Mouse (Mus musculus): ENCODE results near the gene Gys2. TPM values are rescaled to one million over a fixed set of nuclear protein-coding genes. Genes with fewer than 3 reads are reported as not detected.

Gys2 gene
- polyA plus RNA-seq, 1 experiment from 2014 or later: not detected

GRCm38 (mm10) chr6:142378576-142379330 is 94.2 kb downstream of the Gys2 start:
- no peak overlapping the region for H3K27ac ChIP-seq (replicated peaks; ENCODE audit: low read depth, low read length)
- H3K27me3 ChIP-seq (ENCODE audit: control insufficient read depth, insufficient read depth, low read length): no peaks in the 10 kb centered on the region
- no peak for DNase-seq (ENCODE audit: low spot score)
- no peaks in the 10 kb centered on the region for H3K9me3 ChIP-seq (ENCODE audit: control insufficient read depth, low read length)
- no peak overlapping the region for H3K4me3 ChIP-seq (ENCODE audit: low read depth, low read length)
- H3K4me1 ChIP-seq (ENCODE audit: control insufficient read depth, insufficient read depth, low read length): no peaks in the 10 kb centered on the region
- no peak for ATAC-seq (ENCODE audit: insufficient number of reproducible peaks, low FRiP score, low TSS enrichment, low read depth)
- no peak overlapping the region for H3K9ac ChIP-seq (ENCODE audit: low read length)
- no peak overlapping the region for H3K4me2 ChIP-seq (ENCODE audit: low read depth, severe bottlenecking)
- H3K36me3 ChIP-seq (ENCODE audit: control insufficient read depth, insufficient read depth, low read length): peaks cover 7% of the 10 kb centered on the region; the same call in 1 of the 2 replicates
- 86% methylated on average over 8 of the region's 8 CpGs for WGBS

- H3K4me1 ChIP-seq (ENCODE audit: control insufficient read depth, insufficient read depth, low read length): no peaks in the 10 kb centered on the region
- no peak for ATAC-seq (ENCODE audit: insufficient number of reproducible peaks, low FRiP score, low TSS enrichment, low read depth)
- H3K4me2 ChIP-seq (ENCODE audit: low read depth, severe bottlenecking): no peak overlapping the region
- 83% methylated on average over 1 of the region's 1 CpGs for WGBS
- H3K9me3 ChIP-seq (ENCODE audit: control insufficient read depth, low read length): no peaks in the 10 kb centered on the region
- no peak for DNase-seq (ENCODE audit: low spot score)
- no peak overlapping the region for H3K4me3 ChIP-seq (ENCODE audit: low read depth, low read length)
- no peak overlapping the region for H3K9ac ChIP-seq (ENCODE audit: low read length)
- no peak overlapping the region for H3K27ac ChIP-seq (replicated peaks; ENCODE audit: low read depth, low read length)
- no peaks in the 10 kb centered on the region for H3K27me3 ChIP-seq (ENCODE audit: control insufficient read depth, insufficient read depth, low read length)
- peaks cover 7% of the 10 kb centered on the region; the same call in 1 of the 2 replicates for H3K36me3 ChIP-seq (ENCODE audit: control insufficient read depth, insufficient read depth, low read length)
Observed at GRCm38 (mm10) chr6:142377081-142377480, 95.8 kb downstream of the Gys2 start.

Other genes starting within 250 kb of the Gys2 start
- not detected in 2 replicates for gene Iapp, start 174.7 kb downstream of the Gys2 start, polyA plus RNA-seq (2014; fragmentation: Nextera tagmentation; extraction: Ambion mirVana)
- gene Slco1a5, start 150.1 kb downstream of the Gys2 start, polyA plus RNA-seq (2014; fragmentation: Nextera tagmentation; extraction: Ambion mirVana): not detected in 2 replicates
- 16.0 and 16.3 TPM in 2 replicates for gene Pyroxd1, start 127.5 kb downstream of the Gys2 start, polyA plus RNA-seq (2014; fragmentation: Nextera tagmentation; extraction: Ambion mirVana)
- 32.0 and 32.3 TPM in 2 replicates for gene Recql, start 86.0 kb downstream of the Gys2 start, polyA plus RNA-seq (2014; fragmentation: Nextera tagmentation; extraction: Ambion mirVana)
- gene Golt1b, start 85.9 kb downstream of the Gys2 start, polyA plus RNA-seq (2014; fragmentation: Nextera tagmentation; extraction: Ambion mirVana): 126 and 130 TPM in 2 replicates
- 0.52 and 0.65 TPM in 2 replicates for gene Spx, start 59.7 kb downstream of the Gys2 start, polyA plus RNA-seq (2014; fragmentation: Nextera tagmentation; extraction: Ambion mirVana)
- 521 and 564 TPM in 2 replicates for gene Ldhb, start 34.8 kb upstream of the Gys2 start, polyA plus RNA-seq (2014; fragmentation: Nextera tagmentation; extraction: Ambion mirVana)
- gene Kcnj8, start 98.5 kb upstream of the Gys2 start, polyA plus RNA-seq (2014; fragmentation: Nextera tagmentation; extraction: Ambion mirVana): 0.13 and 0.19 TPM in 2 replicates
- 0.47 and 0.77 TPM in 2 replicates for gene Abcc9, start 229.2 kb upstream of the Gys2 start, polyA plus RNA-seq (2014; fragmentation: Nextera tagmentation; extraction: Ambion mirVana)

Measured in limb, embryonic 11.5 days (tissue).